Mouse (Mus musculus) C2C12 (cell line): Measurements from ENCODE around the gene Plcb4. TPM values are rescaled to one million over a fixed set of nuclear protein-coding genes. Genes with fewer than 3 reads are reported as not detected.

Experiments
- H3K27me3 ChIP-seq: one replicate; pipeline ENCODE4 v1.6.1; 2011; ENCODE audit not compliant: control insufficient read depth, insufficient read depth, insufficient read length
- H3K36me3 ChIP-seq: one replicate; pipeline ENCODE4 v1.6.1; 2011; ENCODE audit not compliant: control insufficient read depth, insufficient read depth
- H3K4me3 ChIP-seq: one replicate; pipeline ENCODE4 v1.5.1; 2011; ENCODE audit warnings: mild to moderate bottlenecking, control low read depth; ENCODE audit not compliant: poor library complexity, insufficient read depth, severe bottlenecking
- H3K79me2 ChIP-seq: one replicate; pipeline ENCODE4 v1.6.1; 2011; ENCODE audit not compliant: control insufficient read depth, insufficient read depth
- H3K79me3 ChIP-seq: one replicate; pipeline ENCODE4 v1.6.1; 2011; ENCODE audit warnings: low read depth, control low read depth
- H3ac ChIP-seq: one replicate; pipeline ENCODE3; 2011; ENCODE audit warnings: low read depth; ENCODE audit not compliant: control insufficient read depth, insufficient read length
- CEBPB ChIP-seq: IDR thresholded peaks from one replicate; pipeline ENCODE4 v1.6.1; 2011; ENCODE audit warnings: low read depth, mild to moderate bottlenecking, control low read depth, moderate library complexity
- CTCF ChIP-seq: IDR thresholded peaks from one replicate; pipeline ENCODE4 v1.5.1; 2011; ENCODE audit not compliant: control insufficient read depth, insufficient read depth, insufficient read length
- FOSL1 ChIP-seq: IDR thresholded peaks from one replicate; pipeline ENCODE4 v1.8.0; 2011; ENCODE audit warnings: mild to moderate bottlenecking, low read length; ENCODE audit not compliant: poor library complexity, insufficient read depth, severe bottlenecking
- MAX ChIP-seq: IDR thresholded peaks from one replicate; pipeline ENCODE4 v1.6.1; 2011; ENCODE audit warnings: mild to moderate bottlenecking, control low read depth
- MYOD1 ChIP-seq: IDR thresholded peaks from one replicate; pipeline ENCODE4 v1.6.1; 2011; ENCODE audit warnings: low read depth; ENCODE audit not compliant: control insufficient read depth, insufficient read length
- MYOG ChIP-seq: IDR thresholded peaks from one replicate; pipeline ENCODE4 v1.6.1; 2011; ENCODE audit not compliant: control insufficient read depth, insufficient read length; ENCODE audit errors: extremely low read depth
- USF1 ChIP-seq: IDR thresholded peaks from one replicate; pipeline ENCODE4 v1.6.1; 2011; ENCODE audit warnings: low read depth, mild to moderate bottlenecking, control low read depth, moderate library complexity
- polyA plus RNA-seq: library from polyadenylated mRNA; unstranded; fragments of >200 nt; fragmentation: generic; extraction: Trizol; gene quantifications from one replicate; pipeline ENCODE4 v1.2.1, GENCODE M21; 2012; ENCODE audit warnings: missing spikeins

Plcb4 gene
- polyA plus RNA-seq, 1 experiment = 3.0 TPM

GRCm38 (mm10) chr2:135725362-135725761 is 66.6 kb downstream of the Plcb4 start:
- TF ChIP-seq USF1 (no peak), MYOG (no peak), FOSL1 (no peak), MAX (no peak), CTCF (no peak), CEBPB (no peak)
- Histone ChIP-seq H3K27me3 (no peaks in the 10 kb centered on the region), H3K36me3 (no peaks in the 10 kb centered on the region), H3K79me2 (no peaks in the 10 kb centered on the region), H3ac (no peak overlapping the region), H3K79me3 (no peaks in the 10 kb centered on the region), H3K4me3 (no peak overlapping the region)

- TF ChIP-seq MYOG (no peak), MYOD1 (no peak), FOSL1 (no peak), CEBPB (no peak), CTCF (no peak), USF1 (no peak), MAX (no peak)
- no peaks in the 10 kb centered on the region for H3K27me3 ChIP-seq
- H3ac ChIP-seq = no peak overlapping the region
- H3K36me3 ChIP-seq = no peaks in the 10 kb centered on the region
- no peaks in the 10 kb centered on the region for H3K79me3 ChIP-seq
- no peaks in the 10 kb centered on the region for H3K79me2 ChIP-seq
- no peak overlapping the region for H3K4me3 ChIP-seq
These were observed 68.3 kb downstream of the Plcb4 start for GRCm38 (mm10) chr2:135727088-135727487.

GRCm38 (mm10) chr2:135727925-135728324 is 69.1 kb downstream of the Plcb4 start:
- H3K79me2 ChIP-seq = no peaks in the 10 kb centered on the region
- no peak overlapping the region for H3ac ChIP-seq
- no peak for TF ChIP-seq FOSL1
- no peak for TF ChIP-seq CEBPB
- no peak for TF ChIP-seq USF1
- no peak for TF ChIP-seq CTCF
- TF ChIP-seq MYOG = no peak
- no peak for TF ChIP-seq MYOD1
- no peak for TF ChIP-seq MAX
- H3K4me3 ChIP-seq = no peak overlapping the region
- H3K79me3 ChIP-seq = no peaks in the 10 kb centered on the region
- no peaks in the 10 kb centered on the region for H3K27me3 ChIP-seq
- H3K36me3 ChIP-seq = no peaks in the 10 kb centered on the region

- H3ac ChIP-seq = no peak overlapping the region
- H3K79me3 ChIP-seq = no peaks in the 10 kb centered on the region
- TF ChIP-seq MYOG (no peak), FOSL1 (no peak), CEBPB (no peak), USF1 (no peak)
- H3K4me3 ChIP-seq = no peak overlapping the region
- H3K79me2 ChIP-seq = no peaks in the 10 kb centered on the region
- H3K36me3 ChIP-seq = no peaks in the 10 kb centered on the region
- no peaks in the 10 kb centered on the region for H3K27me3 ChIP-seq
These were observed 72.8 kb downstream of the Plcb4 start for GRCm38 (mm10) chr2:135731591-135731990.

- Histone ChIP-seq H3K79me3 (no peaks in the 10 kb centered on the region), H3K4me3 (no peak overlapping the region), H3ac (no peak overlapping the region), H3K36me3 (no peaks in the 10 kb centered on the region), H3K27me3 (no peaks in the 10 kb centered on the region), H3K79me2 (no peaks in the 10 kb centered on the region)
- no peak for TF ChIP-seq CTCF
- no peak for TF ChIP-seq FOSL1
- TF ChIP-seq MAX = no peak
- TF ChIP-seq USF1 = no peak
- TF ChIP-seq MYOG = no peak
These were observed 73.8 kb downstream of the Plcb4 start for GRCm38 (mm10) chr2:135732651-135733050.

- H3K27me3 ChIP-seq = no peaks in the 10 kb centered on the region
- TF ChIP-seq MAX = no peak
- no peak for TF ChIP-seq MYOD1
- no peak for TF ChIP-seq CEBPB
- TF ChIP-seq FOSL1 = no peak
- no peak for TF ChIP-seq MYOG
- no peak for TF ChIP-seq USF1
- TF ChIP-seq CTCF = no peak
- no peak overlapping the region for H3K4me3 ChIP-seq
- H3K79me3 ChIP-seq = no peaks in the 10 kb centered on the region
- no peaks in the 10 kb centered on the region for H3K79me2 ChIP-seq
- H3ac ChIP-seq = no peak overlapping the region
- H3K36me3 ChIP-seq = no peaks in the 10 kb centered on the region
These were observed 75.2 kb downstream of the Plcb4 start for GRCm38 (mm10) chr2:135733926-135734510.
